Mouse (Mus musculus): ENCODE data around the gene Pdpn. TPM values are rescaled to one million over a fixed set of nuclear protein-coding genes. Genes with fewer than 3 reads are reported as not detected.
A peak's percentile ranks its signal among the peaks of the same experiment; 100 is the strongest.

Pdpn gene
- polyA plus RNA-seq, 1 experiment from 2014 or later = 49.9 TPM

DNA sequence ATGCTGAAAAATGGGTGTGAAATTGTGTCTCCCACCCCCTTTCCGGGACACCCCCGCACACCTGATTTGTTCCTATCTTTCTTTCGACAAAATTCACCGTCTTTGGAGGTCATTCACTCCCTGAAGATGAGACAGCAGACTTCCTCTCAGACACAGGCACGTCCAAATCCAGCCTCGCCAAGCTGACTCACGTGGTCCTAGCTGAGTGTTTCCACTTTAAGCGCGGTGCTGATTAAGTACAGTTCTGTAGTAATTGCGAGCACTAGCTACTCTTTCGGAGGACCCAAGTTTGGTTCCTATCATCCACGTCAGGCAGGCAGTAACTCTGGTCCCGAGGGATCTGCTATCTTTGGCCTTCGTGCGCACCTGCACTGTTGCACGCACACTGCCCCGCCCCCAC, 35.6 kb upstream of the Pdpn start:
- Histone ChIP-seq H3K9me3 (replicated peaks; ENCODE audit: low read length) (no peaks in the 10 kb centered on the region), H3K4me1 (replicated peaks; ENCODE audit: insufficient read depth, low read length) (no peaks in the 10 kb centered on the region), H3K27ac (no peak overlapping the region), H3K4me2 (ENCODE audit: low read length) (no peak overlapping the region), H3K36me3 (ENCODE audit: insufficient read depth, low read length) (no peaks in the 10 kb centered on the region), H3K9ac (ENCODE audit: low read depth, low read length) (no peak overlapping the region), H3K27me3 (ENCODE audit: insufficient read depth, low read length) (no peaks in the 10 kb centered on the region), H3K4me3 (replicated peaks; ENCODE audit: low read depth, low read length) (no peak overlapping the region)
- no peak for TF ChIP-seq CTCF (IDR thresholded peaks at IDR 0.05; ENCODE audit: low read depth)
- ATAC-seq (replicated peaks; ENCODE audit: low FRiP score, low read depth) = no peak
- 87% methylated on average over 17 of the region's 17 CpGs for WGBS
- DNase-seq (ENCODE audit: low spot score) = no peak

DNA sequence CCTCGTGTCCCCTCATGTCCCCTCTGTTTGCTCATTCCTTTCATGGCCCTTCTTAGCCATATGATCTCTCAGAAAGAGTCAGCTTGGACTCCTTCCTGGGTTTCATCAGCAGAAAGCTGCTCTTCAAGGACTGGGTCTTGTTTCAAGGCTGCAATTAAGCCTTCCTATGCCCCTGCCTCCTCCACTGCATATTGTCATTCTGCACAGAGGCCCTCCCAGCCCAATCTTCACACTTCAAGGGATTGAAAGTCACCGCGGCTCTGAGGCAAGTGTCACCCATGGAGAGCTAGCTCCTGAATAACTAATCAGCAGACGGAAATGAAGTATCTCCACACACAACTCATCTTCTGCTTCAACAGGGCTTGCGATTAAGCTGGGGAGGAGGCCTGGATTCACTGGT, 34.8 kb upstream of the Pdpn start:
- WGBS = 23% methylated on average over 5 of the region's 5 CpGs

DNA sequence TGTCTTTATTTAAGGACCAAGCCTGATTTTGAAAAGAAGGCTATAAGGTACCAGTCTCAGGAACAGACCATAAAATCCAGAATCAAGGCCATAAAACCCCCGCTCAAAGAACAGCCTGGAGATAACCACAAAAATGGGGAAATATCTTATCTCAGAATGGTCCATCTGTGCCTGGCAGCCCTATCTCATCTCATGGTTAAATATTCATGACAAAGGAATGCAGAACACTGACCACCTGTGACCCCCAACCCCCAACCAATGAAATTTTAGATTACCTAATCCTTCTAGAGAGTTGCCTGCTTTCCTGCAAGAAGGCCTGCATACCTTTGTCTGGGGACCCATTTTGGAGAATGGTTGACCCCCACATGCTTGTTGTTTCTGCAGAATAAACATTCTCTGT, 32.4 kb upstream of the Pdpn start:
- 72% methylated on average over 1 of the region's 1 CpGs for WGBS
- Histone ChIP-seq H3K4me2 (ENCODE audit: low read length) (no peak overlapping the region), H3K27ac (no peak overlapping the region), H3K9ac (ENCODE audit: low read depth, low read length) (no peak overlapping the region), H3K27me3 (ENCODE audit: insufficient read depth, low read length) (no peaks in the 10 kb centered on the region), H3K4me3 (replicated peaks; ENCODE audit: low read depth, low read length) (no peak overlapping the region), H3K9me3 (replicated peaks; ENCODE audit: low read length) (no peaks in the 10 kb centered on the region), H3K36me3 (ENCODE audit: insufficient read depth, low read length) (no peaks in the 10 kb centered on the region), H3K4me1 (replicated peaks; ENCODE audit: insufficient read depth, low read length) (no peaks in the 10 kb centered on the region)
- TF ChIP-seq CTCF (IDR thresholded peaks at IDR 0.05; ENCODE audit: low read depth) = no peak
- ATAC-seq (replicated peaks; ENCODE audit: low FRiP score, low read depth) (no peak), DNase-seq (ENCODE audit: low spot score) (no peak)

More for the DNA sequence above, 34.8 kb upstream of the Pdpn start:
- H3K4me2 ChIP-seq (ENCODE audit: low read length) = no peak overlapping the region
- H3K4me1 ChIP-seq (replicated peaks; ENCODE audit: insufficient read depth, low read length) = no peaks in the 10 kb centered on the region
- H3K9me3 ChIP-seq (replicated peaks; ENCODE audit: low read length) = no peaks in the 10 kb centered on the region
- no peaks in the 10 kb centered on the region for H3K36me3 ChIP-seq (ENCODE audit: insufficient read depth, low read length)
- DNase-seq (ENCODE audit: low spot score) (peak; percentile 59), ATAC-seq (replicated peaks; ENCODE audit: low FRiP score, low read depth) (no peak)
- H3K27ac ChIP-seq = no peak overlapping the region
- no peak overlapping the region for H3K9ac ChIP-seq (ENCODE audit: low read depth, low read length)
- no peaks in the 10 kb centered on the region for H3K27me3 ChIP-seq (ENCODE audit: insufficient read depth, low read length)
- no peak overlapping the region for H3K4me3 ChIP-seq (replicated peaks; ENCODE audit: low read depth, low read length)
- TF ChIP-seq CTCF (IDR thresholded peaks at IDR 0.05; ENCODE audit: low read depth) = no peak

DNA sequence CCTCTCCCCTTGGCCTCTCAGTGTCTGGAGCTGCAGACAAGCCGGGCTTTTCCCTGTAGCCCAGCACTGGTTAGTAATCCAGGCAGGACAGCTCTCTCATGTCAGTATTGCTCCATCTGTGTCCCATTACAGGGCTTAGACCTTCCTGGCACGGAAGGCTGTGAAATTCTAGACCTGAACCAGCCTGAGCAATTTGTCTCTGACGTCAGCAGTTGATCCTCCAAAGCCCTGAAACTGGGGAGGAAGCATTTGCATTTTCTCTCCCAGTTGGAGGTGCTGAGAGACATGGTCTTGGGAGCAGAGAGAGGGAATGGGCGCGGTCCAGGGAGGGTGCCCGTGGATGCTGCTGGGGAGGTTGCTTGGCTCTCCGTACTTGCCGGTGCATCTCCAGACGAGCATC, 31.2 kb upstream of the Pdpn start:
- Histone ChIP-seq H3K9me3 (replicated peaks; ENCODE audit: low read length) (no peaks in the 10 kb centered on the region), H3K27ac (no peak overlapping the region), H3K36me3 (ENCODE audit: insufficient read depth, low read length) (no peaks in the 10 kb centered on the region), H3K4me1 (replicated peaks; ENCODE audit: insufficient read depth, low read length) (no peaks in the 10 kb centered on the region), H3K9ac (ENCODE audit: low read depth, low read length) (no peak overlapping the region), H3K4me3 (replicated peaks; ENCODE audit: low read depth, low read length) (no peak overlapping the region), H3K4me2 (ENCODE audit: low read length) (no peak overlapping the region), H3K27me3 (ENCODE audit: insufficient read depth, low read length) (no peaks in the 10 kb centered on the region)
- no peak for TF ChIP-seq CTCF (IDR thresholded peaks at IDR 0.05; ENCODE audit: low read depth)
- ATAC-seq (replicated peaks; ENCODE audit: low FRiP score, low read depth) (0 out of 2 replicates have a peak, but pooled peaks have one; percentile 40), DNase-seq (ENCODE audit: low spot score) (peak; percentile 67)
- 18% methylated on average over 9 of the region's 9 CpGs for WGBS

DNA sequence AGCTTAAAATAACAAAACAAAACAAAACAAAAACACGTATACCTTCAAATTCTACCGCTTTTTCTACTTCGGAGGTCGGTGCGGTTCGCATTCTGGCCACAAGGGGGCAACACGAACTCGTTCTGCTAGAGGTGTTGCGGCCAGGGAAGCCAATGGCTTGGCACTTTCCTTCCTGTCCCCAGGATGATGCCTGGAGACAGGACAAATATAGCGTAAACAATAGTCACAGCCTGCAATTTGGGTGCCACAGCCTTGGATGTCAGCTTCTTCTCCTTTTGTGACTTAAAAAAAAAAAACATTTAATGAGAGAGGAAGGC, 26.2 kb upstream of the Pdpn start:
- DNase-seq (ENCODE audit: low spot score) (peak; percentile 75), ATAC-seq (replicated peaks; ENCODE audit: low FRiP score, low read depth) (no peak)
- Histone ChIP-seq H3K36me3 (ENCODE audit: insufficient read depth, low read length) (no peaks in the 10 kb centered on the region), H3K4me2 (ENCODE audit: low read length) (peak overlapping the region; percentile 76), H3K9me3 (replicated peaks; ENCODE audit: low read length) (no peaks in the 10 kb centered on the region), H3K27me3 (ENCODE audit: insufficient read depth, low read length) (no peaks in the 10 kb centered on the region), H3K4me3 (replicated peaks; ENCODE audit: low read depth, low read length) (peak overlapping the region; percentile 26), H3K27ac (no peak overlapping the region), H3K9ac (ENCODE audit: low read depth, low read length) (no peak overlapping the region), H3K4me1 (replicated peaks; ENCODE audit: insufficient read depth, low read length) (0 out of 2 replicates have a peak, but pooled peaks cover 2% of the 10 kb centered on the region)
- 2% methylated on average over 10 of the region's 10 CpGs for WGBS
- peak; percentile 87 for TF ChIP-seq CTCF (IDR thresholded peaks at IDR 0.05; ENCODE audit: low read depth)

DNA sequence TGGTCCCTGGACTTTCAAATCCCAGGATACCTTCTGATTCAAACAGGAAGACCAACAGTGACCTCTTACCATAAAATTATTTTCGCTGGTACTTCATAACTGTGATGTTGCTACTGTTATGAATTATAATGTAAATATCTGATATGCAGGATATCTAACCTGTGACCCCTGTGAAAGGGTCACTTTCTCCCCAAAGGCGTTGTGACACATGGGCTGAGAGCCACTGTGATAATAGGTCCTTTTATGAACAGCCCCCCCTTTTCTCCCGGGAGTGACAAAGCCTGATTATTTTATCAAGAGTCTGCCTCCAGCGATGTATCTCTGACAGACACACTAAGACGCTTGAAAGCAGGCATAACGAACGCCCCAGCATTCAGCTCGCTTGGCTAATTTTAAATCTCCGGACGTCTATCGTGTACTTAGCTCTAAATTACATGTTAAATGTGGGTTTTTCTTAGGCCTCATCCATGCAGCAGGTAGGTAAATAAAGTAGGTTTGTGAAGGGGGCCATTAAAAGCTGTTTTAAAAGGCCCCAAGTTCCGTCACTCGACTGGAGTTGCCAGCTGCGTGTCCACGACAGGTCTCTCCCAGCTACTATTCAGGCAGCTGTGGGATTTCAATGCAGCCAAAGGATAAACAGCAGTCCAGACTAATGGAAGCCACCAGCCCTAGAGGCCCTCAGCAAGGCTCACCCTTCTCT, 25.7 kb upstream of the Pdpn start:
- Histone ChIP-seq H3K4me3 (replicated peaks; ENCODE audit: low read depth, low read length) (peak overlapping the region; percentile 26), H3K4me2 (ENCODE audit: low read length) (peak overlapping the region; percentile 76), H3K36me3 (ENCODE audit: insufficient read depth, low read length) (no peaks in the 10 kb centered on the region), H3K27me3 (ENCODE audit: insufficient read depth, low read length) (no peaks in the 10 kb centered on the region), H3K4me1 (replicated peaks; ENCODE audit: insufficient read depth, low read length) (0 out of 2 replicates have a peak, but pooled peaks cover 2% of the 10 kb centered on the region), H3K9ac (ENCODE audit: low read depth, low read length) (no peak overlapping the region), H3K27ac (no peak overlapping the region), H3K9me3 (replicated peaks; ENCODE audit: low read length) (no peaks in the 10 kb centered on the region)
- no peak for TF ChIP-seq CTCF (IDR thresholded peaks at IDR 0.05; ENCODE audit: low read depth)
- no peak for DNase-seq (ENCODE audit: low spot score)
- ATAC-seq (replicated peaks; ENCODE audit: low FRiP score, low read depth) = no peak
- WGBS = 11% methylated on average over 15 of the region's 15 CpGs
